Mouse (Mus musculus) cerebral cortex, adult 2 months (tissue): ENCODE results near the gene Nacc1.

Experiments used
- WGBS: fragments of 180-500 bp; shearing (Covaris S2); methylation state at CpG from one replicate; pipeline ENCODE4 v1.1.7; 2018; 5-methylcytosine and 5-hydroxymethylcytosine counted together

The Nacc1 gene

GRCm38 (mm10) chr8:84663483-84664327, 24.0 kb downstream of the Nacc1 start:
- 3% methylated on average over 43 of the region's 43 CpGs for WGBS

GRCm38 (mm10) chr8:84662581-84663065, 25.0 kb downstream of the Nacc1 start, which contains the start of gene Ier2:
Ier2 (minus strand) TSS chr8:84662852.
- under 1% methylated on average over 27 of the region's 27 CpGs for WGBS

- 1% methylated on average over 61 of the region's 61 CpGs for WGBS
Measured at GRCm38 (mm10) chr8:84661961-84662571, 25.6 kb downstream of the Nacc1 start.

GRCm38 (mm10) chr8:84661458-84661871, 26.2 kb downstream of the Nacc1 start:
- 4% methylated on average over 24 of the region's 24 CpGs for WGBS

GRCm38 (mm10) chr8:84660819-84661457, 26.7 kb downstream of the Nacc1 start:
- WGBS, result 15% methylated on average over 20 of the region's 20 CpGs

- WGBS, result 32% methylated on average over 33 of the region's 33 CpGs
Measured at GRCm38 (mm10) chr8:84659936-84660818, 27.5 kb downstream of the Nacc1 start.

- 83% methylated on average over 1 of the region's 1 CpGs for WGBS
Measured at GRCm38 (mm10) chr8:84658951-84659350, 28.7 kb downstream of the Nacc1 start.

- 85% methylated on average over 4 of the region's 4 CpGs for WGBS
Measured at GRCm38 (mm10) chr8:84657680-84658079, 30.0 kb downstream of the Nacc1 start.

- WGBS, result 23% methylated on average over 23 of the region's 23 CpGs
Measured at GRCm38 (mm10) chr8:84656641-84657126, 31.0 kb downstream of the Nacc1 start.

- 21% methylated on average over 10 of the region's 10 CpGs for WGBS
Measured at GRCm38 (mm10) chr8:84656191-84656525, 31.5 kb downstream of the Nacc1 start.

GRCm38 (mm10) chr8:84655336-84656190, 32.1 kb downstream of the Nacc1 start:
- WGBS, result 31% methylated on average over 15 of the region's 15 CpGs

GRCm38 (mm10) chr8:84654597-84654996, 33.1 kb downstream of the Nacc1 start:
- WGBS, result 51% methylated on average over 4 of the region's 4 CpGs

GRCm38 (mm10) chr8:84653092-84653631, 34.5 kb downstream of the Nacc1 start:
- 65% methylated on average over 9 of the region's 9 CpGs for WGBS

GRCm38 (mm10) chr8:84650213-84650612, 37.4 kb downstream of the Nacc1 start:
- 62% methylated on average over 3 of the region's 3 CpGs for WGBS

GRCm38 (mm10) chr8:84647461-84647901, 40.2 kb downstream of the Nacc1 start:
- 3% methylated on average over 14 of the region's 14 CpGs for WGBS

- WGBS, result 55% methylated on average over 6 of the region's 6 CpGs
Measured at GRCm38 (mm10) chr8:84646800-84647199, 40.9 kb downstream of the Nacc1 start.

- WGBS, result 75% methylated on average over 5 of the region's 5 CpGs
Measured at GRCm38 (mm10) chr8:84643019-84643418, 44.6 kb downstream of the Nacc1 start.

GRCm38 (mm10) chr8:84641578-84642361, 45.9 kb downstream of the Nacc1 start:
- 61% methylated on average over 1 of the region's 1 CpGs for WGBS

GRCm38 (mm10) chr8:84640617-84641294, 46.9 kb downstream of the Nacc1 start:
- WGBS, result 78% methylated on average over 7 of the region's 7 CpGs
